Mouse (Mus musculus) forebrain, embryonic 11.5 days (tissue): ENCODE data around the gene Impdh1. TPM values are rescaled to one million over a fixed set of nuclear protein-coding genes. Genes with fewer than 3 reads are reported as not detected.
"Not testable (repeated sequence)": the region's sequence is repeated elsewhere in the genome, so short reads cannot be mapped to it uniquely, and the experiment has no call there.

Experiments
- ATAC-seq: fragments of 200-750 bp; cut with Nextera tagmentation; replicated peaks from 2 replicates; pipeline ENCODE4 v1.8.0; 2017; ENCODE audit warnings: moderate TSS enrichment; ENCODE audit not compliant: low FRiP score
- DNase-seq: peaks from one replicate; pipeline ENCODE4 v3.0.0-alpha.2; 2017; ENCODE audit warnings: low spot score
- H3K27ac ChIP-seq: fragments of 300-500 bp; sonication (generic); 2 replicates; pipeline ENCODE4 v1.5.1; 2014; ENCODE audit warnings: low read depth, low read length
- H3K27me3 ChIP-seq: fragments of 300-500 bp; sonication (generic); 2 replicates; pipeline ENCODE4 v1.6.1; 2014; ENCODE audit warnings: mild to moderate bottlenecking, low read length, mixed read lengths; ENCODE audit not compliant: control insufficient read depth, insufficient read depth
- H3K36me3 ChIP-seq: fragments of 300-500 bp; sonication (generic); 2 replicates; pipeline ENCODE4 v1.6.1; 2014; ENCODE audit warnings: mild to moderate bottlenecking, low read length, moderate library complexity, mixed read lengths; ENCODE audit not compliant: control insufficient read depth, insufficient read depth
- H3K4me1 ChIP-seq: fragments of 300-500 bp; sonication (generic); replicated peaks from 2 replicates; pipeline ENCODE4 v1.6.1; 2014; ENCODE audit warnings: low read length, mixed read lengths; ENCODE audit not compliant: control insufficient read depth, insufficient read depth
- H3K4me2 ChIP-seq: fragments of 300-500 bp; sonication (generic); 2 replicates; pipeline ENCODE4 v1.6.1; 2014; ENCODE audit warnings: low read depth, mild to moderate bottlenecking, low read length, moderate library complexity, mixed read lengths; ENCODE audit not compliant: severe bottlenecking
- H3K4me3 ChIP-seq: fragments of 300-500 bp; sonication (generic); 2 replicates; pipeline ENCODE4 v1.5.1; 2014; ENCODE audit warnings: low read depth, low read length
- H3K9ac ChIP-seq: fragments of 300-500 bp; sonication (generic); 2 replicates; pipeline ENCODE4 v1.6.1; 2014; ENCODE audit warnings: low read length
- H3K9me3 ChIP-seq: fragments of 300-500 bp; sonication (generic); 2 replicates; pipeline ENCODE4 v1.6.1; 2016; ENCODE audit warnings: low read length, mixed read lengths; ENCODE audit not compliant: control insufficient read depth
- WGBS: fragments of 180-500 bp; shearing (Covaris S2); extraction: QIAGEN DNeasy Blood & Tissue Kit; methylation state at CpG from one replicate; pipeline ENCODE4 v1.1.7; 2014; 5-methylcytosine and 5-hydroxymethylcytosine counted together
- polyA plus RNA-seq: library from polyadenylated mRNA; unstranded; fragments of >200 nt; fragmentation: Nextera tagmentation; extraction: Ambion mirVana; gene quantifications from 2 replicates; pipeline ENCODE4 v1.2.1, GENCODE M21; 2014

Gene Impdh1
- polyA plus RNA-seq, 1 experiment from 2014 or later = 38.3 TPM

DNA sequence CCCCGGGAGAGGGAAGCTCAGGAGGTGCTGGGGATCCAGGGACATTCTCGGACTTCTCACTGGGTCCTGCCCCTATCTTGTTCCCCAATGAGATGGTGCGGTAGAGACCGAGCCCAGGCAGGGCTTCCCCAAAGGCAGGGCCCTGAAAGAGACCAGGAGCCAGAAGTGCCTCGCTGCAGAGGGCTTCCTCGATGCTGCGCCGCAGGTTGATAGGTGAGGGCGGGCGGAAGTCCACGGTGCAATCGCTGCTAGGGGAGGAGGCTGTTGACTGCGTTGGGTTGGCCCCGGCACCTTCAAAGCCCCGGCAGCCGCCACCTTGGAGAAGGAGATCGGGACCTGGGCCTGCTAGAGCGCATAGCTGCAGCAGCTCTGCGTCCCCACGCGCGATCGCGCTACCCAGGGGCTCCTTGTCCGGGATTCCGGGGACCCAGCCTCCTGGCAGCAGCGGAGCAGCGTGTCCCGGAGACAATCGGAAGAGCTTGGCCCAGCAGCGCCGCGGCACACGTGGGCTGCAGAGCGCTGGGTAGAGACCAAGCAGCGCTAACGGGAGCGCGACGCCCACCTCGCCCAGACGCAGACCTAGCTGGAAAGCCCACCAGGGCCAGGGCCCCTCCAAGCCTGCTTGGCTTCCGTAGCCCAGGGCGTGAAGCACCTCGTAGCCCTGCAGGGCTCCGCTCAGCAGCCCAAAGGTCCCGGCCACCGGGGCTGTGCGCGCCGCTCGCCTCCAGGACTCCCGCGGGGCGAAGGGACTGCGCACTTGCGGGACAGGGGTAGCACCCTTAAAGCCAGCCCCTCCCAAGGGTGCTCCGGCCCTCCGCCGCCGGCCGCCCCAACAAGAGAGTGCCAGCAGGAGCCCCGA is 45.9 kb downstream of the Impdh1 start:
- H3K4me1 ChIP-seq = peaks cover 4% of the 10 kb centered on the region
- peaks cover 47% of the 10 kb centered on the region for H3K27me3 ChIP-seq
- DNase-seq (peak; percentile 75), ATAC-seq (peak; percentile 60)
- H3K4me2 ChIP-seq = peak overlapping the region; percentile 99
- H3K9me3 ChIP-seq = no peaks in the 10 kb centered on the region
- peak overlapping the region; percentile 43 for H3K4me3 ChIP-seq
- H3K9ac ChIP-seq = peak overlapping the region; percentile 64
- under 1% methylated on average over 62 of the region's 63 CpGs for WGBS
- H3K27ac ChIP-seq = no peak overlapping the region
- no peaks in the 10 kb centered on the region for H3K36me3 ChIP-seq

DNA sequence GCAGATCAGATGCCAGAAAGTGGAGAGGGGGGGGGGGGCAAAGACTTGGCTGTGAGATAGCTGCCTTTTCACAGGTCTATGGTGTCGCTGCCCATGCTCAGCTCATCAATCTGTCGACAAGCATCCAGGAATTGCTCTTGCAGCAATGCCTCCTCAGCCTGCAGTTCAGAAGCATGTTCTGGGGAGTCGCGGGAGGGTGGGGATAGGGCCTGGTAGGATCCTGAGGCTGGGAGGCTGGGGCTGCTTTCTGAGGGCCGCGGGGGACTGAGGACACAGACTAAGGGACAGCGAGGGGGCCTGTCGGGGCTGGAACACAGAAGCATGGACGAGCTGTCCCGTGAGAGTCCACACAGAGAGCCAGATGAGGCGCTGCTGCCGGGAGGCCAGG is 46.5 kb downstream of the Impdh1 start:
- peak overlapping the region; percentile 64 for H3K9ac ChIP-seq
- 5% methylated on average over 12 of the region's 12 CpGs for whole genome bisulfite sequencing
- ATAC-seq = no peak
- no peaks in the 10 kb centered on the region for H3K9me3 ChIP-seq
- peaks cover 47% of the 10 kb centered on the region for H3K27me3 ChIP-seq
- H3K27ac ChIP-seq = no peak overlapping the region
- H3K36me3 ChIP-seq = no peaks in the 10 kb centered on the region
- H3K4me2 ChIP-seq = peak overlapping the region; percentile 99
- peaks cover 4% of the 10 kb centered on the region for H3K4me1 ChIP-seq
- peak overlapping the region; percentile 43; the same call in 1 of the 2 replicates for H3K4me3 ChIP-seq
- no peak for DNase-seq

DNA sequence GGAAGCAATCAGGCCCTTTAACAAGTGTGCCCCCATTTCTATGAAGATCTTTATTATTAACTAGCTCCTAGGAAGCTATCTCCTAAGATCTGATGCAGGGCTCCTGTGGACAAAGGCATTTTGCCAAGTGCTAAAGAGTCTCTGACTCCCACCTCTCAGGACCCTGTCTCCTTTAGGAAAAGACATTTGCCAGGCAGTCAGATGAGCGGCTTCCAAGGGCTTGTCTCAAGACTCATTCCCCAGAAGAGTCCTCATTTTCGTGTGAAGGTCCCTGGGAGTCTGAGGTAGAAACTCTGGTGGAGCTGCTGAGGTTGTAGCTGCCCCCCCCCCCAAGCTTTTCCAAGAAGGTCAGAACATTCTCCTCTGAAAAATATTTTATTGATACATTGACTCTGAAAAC is 47.3 kb downstream of the Impdh1 start:
- ATAC-seq (no peak), DNase-seq (no peak)
- H3K9me3 ChIP-seq = no peaks in the 10 kb centered on the region
- no peak overlapping the region for H3K27ac ChIP-seq
- H3K9ac ChIP-seq = no peak overlapping the region
- H3K27me3 ChIP-seq = peaks cover 45% of the 10 kb centered on the region
- WGBS = 52% methylated on average over 2 of the region's 2 CpGs
- H3K4me3 ChIP-seq = no peak overlapping the region
- no peaks in the 10 kb centered on the region for H3K36me3 ChIP-seq
- peaks cover 4% of the 10 kb centered on the region for H3K4me1 ChIP-seq
- H3K4me2 ChIP-seq = no peak overlapping the region

DNA sequence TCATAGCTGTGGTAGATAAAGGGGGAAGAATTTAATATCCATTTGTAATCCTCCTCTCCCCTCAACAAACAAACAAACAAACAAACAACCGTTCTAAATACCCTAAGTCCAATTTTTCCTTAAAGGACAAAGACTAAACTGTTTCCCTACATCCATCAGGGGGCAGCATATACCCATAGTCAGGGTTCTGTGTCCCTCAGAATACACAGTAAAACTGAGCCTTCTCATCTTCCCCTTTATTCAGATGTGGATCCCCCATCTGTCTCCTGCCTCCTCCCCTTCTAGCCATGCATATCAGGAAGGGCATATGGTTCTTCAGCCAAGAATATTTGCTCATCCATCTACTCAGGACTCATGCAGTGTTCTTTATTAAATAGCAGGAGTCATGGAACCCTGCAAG is 50.0 kb downstream of the Impdh1 start:
- no peak overlapping the region for H3K27ac ChIP-seq
- H3K36me3 ChIP-seq = no peaks in the 10 kb centered on the region
- DNase-seq (no peak), ATAC-seq (no peak)
- H3K27me3 ChIP-seq = peaks cover 34% of the 10 kb centered on the region
- no peak overlapping the region for H3K9ac ChIP-seq
- H3K4me1 ChIP-seq = peaks cover 4% of the 10 kb centered on the region
- no peak overlapping the region for H3K4me2 ChIP-seq
- no peak overlapping the region for H3K4me3 ChIP-seq
- no peaks in the 10 kb centered on the region for H3K9me3 ChIP-seq
- 16% methylated on average over 1 of the region's 1 CpGs for WGBS

DNA sequence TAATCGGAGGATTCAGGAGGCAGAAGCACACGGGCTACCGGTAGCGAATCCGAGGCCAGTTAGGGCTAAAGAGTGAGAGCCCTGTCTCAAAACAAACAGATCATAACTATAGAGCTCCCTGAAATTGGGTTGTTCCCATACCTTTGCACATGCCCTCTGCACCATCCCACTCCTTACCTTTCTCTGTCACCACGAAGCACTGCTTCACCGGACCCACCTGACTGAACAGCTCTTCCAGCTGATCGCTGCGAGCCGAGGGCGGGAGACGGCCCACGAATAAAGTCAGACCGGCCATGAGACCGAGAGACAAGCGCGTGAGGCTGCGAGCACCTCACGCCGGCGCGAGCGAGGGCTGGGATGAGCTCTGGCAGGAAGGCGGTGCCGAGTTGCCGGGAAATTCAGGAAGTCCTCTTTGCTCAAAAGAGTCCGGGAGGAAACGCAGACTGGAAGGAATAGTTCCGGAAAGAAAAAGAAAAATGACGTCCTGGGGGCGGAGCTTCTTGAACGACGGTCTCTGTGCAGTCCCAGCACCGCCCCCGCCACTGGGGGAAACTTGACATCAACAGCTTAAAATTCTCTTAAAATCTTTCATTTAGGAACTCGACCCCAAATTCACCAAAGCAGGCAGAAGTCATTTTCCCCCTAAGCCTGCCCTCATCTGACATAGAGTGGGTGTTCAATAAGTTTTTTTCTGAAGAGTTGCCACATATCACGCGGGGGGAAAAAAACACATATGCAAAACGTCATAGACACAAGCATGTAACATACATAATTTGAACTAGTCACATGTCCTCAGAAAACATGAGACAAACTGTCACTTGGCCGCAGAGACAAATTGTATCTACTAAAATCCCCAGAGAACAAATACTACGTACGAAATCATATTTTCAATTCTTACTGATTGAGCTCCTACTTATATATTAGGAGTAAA is 51.6 kb downstream of the Impdh1 start, which contains the start of gene Rbm28:
Rbm28 (minus strand) TSS at position 693 of the 931 bp plus-strand sequence.
- Histone ChIP-seq H3K4me1 (no peaks in the 10 kb centered on the region; the same call in 1 of the 2 replicates), H3K27ac (no peak within 1 kb of the TSS), H3K9ac (peak within 1 kb of the TSS; percentile 75), H3K4me3 (peak within 1 kb of the TSS; percentile 83), H3K27me3 (peaks cover 19% of the 10 kb centered on the region), H3K4me2 (peak within 1 kb of the TSS; percentile 82), H3K9me3 (no peaks in the 10 kb centered on the region), H3K36me3 (no peaks in the 10 kb centered on the region)
- DNase-seq (peak; percentile 88), ATAC-seq (peak; percentile 80)
- 9% methylated on average over 42 of the region's 42 CpGs for WGBS

DNA sequence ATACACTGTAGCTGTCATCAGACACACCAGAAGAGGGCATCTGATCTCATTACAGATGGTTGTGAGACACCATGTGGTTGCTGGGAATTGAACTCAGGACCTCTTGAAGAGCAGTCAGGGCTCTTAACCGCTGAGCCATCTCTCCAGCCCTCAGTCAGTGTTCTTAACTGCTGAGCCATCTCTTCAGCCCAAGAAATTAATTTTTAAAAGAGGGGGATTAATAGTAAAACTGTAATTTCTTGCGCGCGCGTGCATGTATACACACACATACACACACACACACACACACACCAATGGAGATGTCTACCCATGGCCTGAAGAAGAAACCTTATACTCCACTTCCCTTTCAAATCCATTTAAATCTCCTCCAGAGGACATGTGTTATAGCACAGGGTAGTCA is 54.9 kb downstream of the Impdh1 start:
- DNase-seq, H3K36me3 ChIP-seq, H3K4me3 ChIP-seq, H3K9ac ChIP-seq, H3K9me3 ChIP-seq, H3K4me1 ChIP-seq, H3K27me3 ChIP-seq, ATAC-seq, H3K27ac ChIP-seq, H3K4me2 ChIP-seq: not testable (repeated sequence)
- WGBS = 98% methylated on average over 5 of the region's 5 CpGs

DNA sequence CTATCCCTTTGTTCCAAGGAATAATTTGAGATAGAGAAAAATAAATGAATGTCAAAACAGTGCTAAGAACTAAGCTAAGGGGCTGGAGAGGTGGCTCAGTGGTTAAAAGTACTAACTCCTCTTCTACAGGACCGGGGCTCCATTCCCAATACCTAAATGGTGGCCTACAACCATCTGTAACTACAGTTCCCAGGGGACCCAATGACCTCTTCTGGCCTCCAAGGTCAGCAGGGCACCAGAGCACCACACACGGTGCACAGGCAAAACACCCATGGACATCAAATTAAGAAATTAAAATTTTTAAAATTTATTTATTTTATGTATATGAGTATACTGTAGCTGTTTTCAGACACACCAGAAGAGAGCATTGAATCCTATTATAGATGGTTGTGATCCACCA is 55.4 kb downstream of the Impdh1 start:
- H3K36me3 ChIP-seq = peaks cover 4% of the 10 kb centered on the region; the same call in 1 of the 2 replicates
- no peaks in the 10 kb centered on the region; the same call in 1 of the 2 replicates for H3K4me1 ChIP-seq
- ATAC-seq (no peak), DNase-seq (no peak)
- WGBS = 96% methylated on average over 2 of the region's 2 CpGs
- no peak overlapping the region for H3K9ac ChIP-seq
- H3K9me3 ChIP-seq = no peaks in the 10 kb centered on the region
- H3K4me3 ChIP-seq = no peak overlapping the region
- no peak overlapping the region for H3K4me2 ChIP-seq
- H3K27ac ChIP-seq = no peak overlapping the region
- no peaks in the 10 kb centered on the region; the same call in 1 of the 2 replicates for H3K27me3 ChIP-seq

DNA sequence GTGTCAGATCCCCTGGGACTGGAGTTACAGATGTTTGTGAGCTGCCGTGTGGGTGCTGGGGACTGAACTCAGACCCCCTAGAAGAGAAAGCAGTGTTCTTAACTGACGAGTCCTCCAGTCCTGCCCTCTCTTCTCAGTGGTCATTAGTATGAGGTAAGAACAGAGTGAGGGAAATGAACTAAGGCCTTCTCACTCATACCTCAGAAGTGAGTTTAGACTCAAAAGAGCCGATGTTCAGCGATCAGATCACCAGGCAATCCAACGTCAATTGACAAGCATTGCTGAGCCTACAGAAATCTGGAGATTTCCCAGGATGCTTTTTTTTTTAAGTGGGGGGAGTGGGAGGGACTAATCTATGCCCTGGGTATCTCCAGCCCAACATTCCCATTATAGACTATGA is 59.8 kb downstream of the Impdh1 start:
- Histone ChIP-seq H3K27me3 (no peaks in the 10 kb centered on the region), H3K36me3 (peaks cover 7% of the 10 kb centered on the region; the same call in 1 of the 2 replicates), H3K27ac (no peak overlapping the region), H3K9ac (no peak overlapping the region), H3K4me1 (no peaks in the 10 kb centered on the region), H3K4me3 (no peak overlapping the region), H3K4me2 (no peak overlapping the region), H3K9me3 (no peaks in the 10 kb centered on the region)
- DNase-seq = no peak
- WGBS = 99% methylated on average over 5 of the region's 5 CpGs
- no peak for ATAC-seq
